Mouse (Mus musculus) myocyte (in vitro differentiated cells): ENCODE data around the gene Iba57.

Experiments
- MAX ChIP-seq: IDR thresholded peaks from one replicate; pipeline ENCODE4 v1.6.1; 2011; ENCODE audit warnings: low read depth, mild to moderate bottlenecking, control low read depth
- SRF ChIP-seq: IDR thresholded peaks from one replicate; pipeline ENCODE4 v1.6.1; 2011; ENCODE audit warnings: low read depth; ENCODE audit not compliant: control insufficient read depth, insufficient read length

DNA sequence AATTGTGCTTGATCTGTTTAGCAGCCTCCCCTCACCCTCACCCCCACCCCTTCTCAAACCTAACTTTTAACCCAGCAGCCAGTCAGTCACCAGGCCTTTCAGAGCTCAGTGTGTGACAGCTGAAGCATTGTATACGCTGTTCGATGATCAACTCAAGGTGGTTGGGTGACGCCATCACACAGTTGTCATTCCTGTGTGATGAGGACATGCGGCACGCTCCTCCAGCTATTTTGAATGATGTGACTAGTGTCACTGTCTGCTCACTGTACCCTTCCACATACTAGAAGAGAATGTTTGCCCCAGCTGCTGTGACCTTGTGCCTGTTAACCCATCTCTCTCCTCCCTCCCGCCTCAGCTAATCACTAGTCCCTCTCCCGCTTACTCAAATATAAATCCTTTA lies 9.3 kb downstream of the Iba57 start:
- no peak for TF ChIP-seq MAX
- no peak for TF ChIP-seq SRF
